Mouse (Mus musculus) left cerebral cortex, adult 9 months (tissue): ENCODE data around the gene Crybg1.

Experiments
- DNase-seq, 2 experiments: peaks; one replicate each; pipeline ENCODE4 v3.0.0; 2022; ENCODE audit warnings: low spot score in 2 of 2

Gene Crybg1

DNA sequence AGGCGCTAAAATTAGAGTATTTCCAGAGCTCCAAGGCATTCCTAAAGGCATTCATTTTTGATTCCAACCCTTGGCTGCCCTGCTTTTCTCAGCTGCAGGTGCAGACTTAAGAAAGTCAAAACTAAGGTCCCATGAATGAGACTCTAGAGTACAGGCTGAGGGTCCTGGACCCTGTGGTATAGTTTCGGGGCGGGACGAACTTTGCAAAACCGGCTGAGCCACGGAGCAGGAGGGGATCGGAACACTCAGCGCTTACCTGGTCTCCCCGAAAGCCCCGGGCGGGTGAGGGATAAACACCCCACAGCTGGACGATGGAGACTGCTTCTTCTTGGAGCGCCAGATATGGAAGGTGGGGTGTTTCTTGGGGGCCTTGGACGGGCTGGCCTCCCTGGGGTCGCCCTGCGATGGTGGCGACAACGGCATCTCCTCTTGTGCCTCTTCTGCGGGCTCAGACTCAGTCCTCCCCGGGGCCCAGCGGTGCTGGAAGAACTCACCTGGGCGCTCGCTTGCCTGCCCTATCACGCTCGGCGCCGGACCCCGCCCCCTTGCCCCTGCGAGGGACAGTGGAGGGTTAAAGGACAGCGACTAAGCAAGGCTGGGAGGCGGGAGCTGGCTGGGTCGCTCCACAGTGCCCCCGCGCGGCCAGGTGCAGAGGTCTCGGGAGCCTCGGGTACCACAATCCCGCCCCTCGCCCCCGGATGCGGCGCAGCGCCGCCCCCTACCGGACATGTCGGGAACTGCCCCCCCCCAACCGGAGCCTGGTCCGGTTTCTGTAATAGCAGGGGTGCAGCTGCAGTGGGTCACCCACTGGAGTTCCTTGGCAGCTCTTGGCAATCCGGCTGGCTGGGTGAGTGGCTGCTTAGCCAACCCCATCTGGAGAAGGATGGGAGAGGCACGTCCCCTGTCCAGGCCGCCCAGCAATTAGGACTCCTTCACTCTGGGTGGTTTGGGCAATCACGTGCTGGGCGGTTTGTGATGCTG lies at the start of gene Crybg1:
Gene Crybg1 (minus strand): TSS at position 517 of the 981 bp plus-strand sequence.
- DNase-seq, result peak in 1 of 2 experiments; percentile 9

DNA sequence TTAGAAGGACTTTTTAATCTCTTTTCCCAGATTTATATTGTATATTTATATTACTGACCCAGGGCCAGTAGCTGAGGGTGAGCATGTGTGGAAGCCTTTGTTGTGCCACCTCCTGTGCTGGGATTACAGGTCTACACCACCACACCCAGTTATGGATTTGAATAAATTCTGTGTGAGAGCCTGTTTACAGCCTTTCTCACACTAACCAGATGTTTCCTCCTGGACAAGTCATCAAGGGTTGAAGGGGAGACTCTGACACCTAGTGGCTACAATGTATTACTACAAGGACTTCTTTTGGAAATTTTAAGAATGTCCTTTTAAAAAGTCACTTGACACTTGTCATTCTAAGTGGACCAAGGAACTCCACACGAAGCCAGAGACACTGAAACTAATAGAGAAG lies 28.7 kb upstream of the Crybg1 start:
- DNase-seq, result no peak

DNA sequence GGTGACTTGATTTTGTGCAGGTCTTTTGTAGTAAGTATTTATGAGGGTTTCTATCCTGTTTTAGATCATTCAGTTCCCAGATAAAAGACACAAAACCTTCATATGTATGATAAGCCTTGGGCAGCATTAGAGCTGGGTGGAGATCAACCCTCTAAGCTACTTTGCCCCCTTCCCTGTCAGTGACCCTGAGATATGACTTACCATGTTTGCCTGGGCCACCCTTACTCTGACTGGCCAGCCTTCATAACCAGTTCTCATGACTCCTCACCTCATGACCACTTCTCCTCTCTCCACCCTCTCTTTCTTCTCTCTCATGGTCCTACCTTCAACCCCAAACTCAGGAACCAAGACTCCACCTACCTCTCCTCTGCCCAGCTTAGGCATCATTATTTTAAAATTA lies 27.9 kb upstream of the Crybg1 start:
- no peak for DNase-seq

DNA sequence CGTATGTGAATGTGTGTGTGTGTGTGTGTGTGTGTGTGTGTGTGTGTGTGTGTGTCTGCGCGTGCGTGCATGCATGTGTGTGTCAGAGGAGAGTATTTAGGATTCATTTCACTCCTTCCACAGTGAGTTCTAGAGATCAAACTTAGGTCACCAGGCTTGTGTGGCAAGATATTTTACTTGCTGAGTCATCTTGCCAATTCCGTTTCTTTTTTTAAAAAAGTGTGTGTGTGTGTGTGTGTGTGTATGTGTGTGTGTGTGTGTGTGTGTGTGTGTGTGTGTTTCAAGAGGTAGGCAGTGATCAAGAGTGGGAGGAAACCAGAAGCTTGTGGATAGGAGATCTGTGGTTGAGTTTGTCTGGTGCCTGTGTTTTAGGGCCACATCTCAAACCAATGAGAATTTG lies 27.5 kb upstream of the Crybg1 start:
- no peak for DNase-seq

DNA sequence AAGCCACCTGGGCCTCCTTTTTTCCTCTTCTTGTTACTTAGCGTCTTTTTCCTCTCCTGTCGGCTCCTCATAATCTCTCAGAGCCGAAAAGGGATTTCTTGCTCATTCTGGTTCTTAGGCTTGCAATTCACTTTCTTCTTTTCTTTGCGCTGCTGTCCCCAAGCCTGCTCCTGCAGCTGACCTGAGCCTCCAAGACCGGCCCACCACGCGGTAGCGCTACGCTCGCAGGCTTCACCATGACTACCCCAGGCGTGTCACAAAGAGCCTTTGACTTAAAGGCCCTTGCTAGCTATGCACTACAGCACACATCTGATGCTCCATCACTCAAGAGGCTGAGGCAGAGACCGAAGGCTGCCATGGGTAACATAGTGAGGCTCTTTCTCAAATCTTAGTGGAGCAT lies 21.5 kb upstream of the Crybg1 start:
- no peak for DNase-seq

DNA sequence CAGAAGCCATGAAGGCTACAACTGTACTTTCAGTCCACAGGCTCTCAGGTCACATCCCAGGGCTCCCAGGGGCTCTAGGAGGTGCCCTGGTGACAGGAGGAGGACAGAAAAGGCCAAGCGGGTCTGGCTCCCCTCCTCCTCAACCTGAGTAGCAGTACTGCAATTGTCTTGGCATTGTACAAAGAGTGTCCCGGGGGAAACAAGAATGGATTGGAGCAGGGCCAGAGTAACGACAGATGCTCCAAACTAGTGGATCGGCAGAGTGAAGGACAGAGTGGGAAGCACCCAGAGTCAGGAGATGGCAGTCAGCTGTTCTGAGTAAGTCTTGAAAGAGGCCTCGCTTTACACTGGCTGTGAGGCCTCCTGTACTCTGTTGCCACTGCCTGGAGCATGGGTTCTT lies 18.4 kb upstream of the Crybg1 start:
- DNase-seq, result no peak

DNA sequence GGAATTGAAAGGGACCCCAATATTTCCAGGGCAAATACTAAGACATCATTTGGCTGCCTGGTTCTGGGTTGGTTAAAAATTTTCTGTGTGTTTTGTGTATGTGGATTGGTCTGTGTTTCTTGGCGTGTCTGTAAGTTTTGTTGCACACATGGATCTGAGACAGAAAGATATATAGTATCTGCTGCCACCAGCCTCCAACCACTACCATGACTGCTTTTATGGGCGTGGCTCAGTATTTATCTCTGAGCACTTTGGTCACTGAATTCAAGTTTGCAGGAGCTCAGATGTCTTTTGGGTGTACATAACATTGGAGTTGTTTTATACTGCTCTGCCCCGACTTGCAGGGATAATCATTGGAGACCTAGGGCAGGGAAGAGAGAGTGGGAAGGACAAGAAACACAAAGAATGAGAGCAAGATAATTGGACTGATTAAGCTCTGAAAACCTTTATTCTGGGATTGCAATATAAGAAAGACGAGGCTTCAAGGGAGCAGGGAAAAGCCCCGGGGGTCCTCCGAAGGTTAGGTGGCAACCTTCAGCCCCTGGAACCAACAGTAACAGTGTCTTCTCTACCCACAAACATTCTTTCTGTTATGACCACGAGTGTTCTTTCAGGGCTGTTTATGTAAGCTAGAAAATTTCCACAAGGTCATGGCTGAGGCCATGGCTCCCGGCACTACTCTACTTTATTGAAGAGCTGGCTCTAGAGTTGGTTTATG lies 15.8 kb upstream of the Crybg1 start:
- no peak for DNase-seq

DNA sequence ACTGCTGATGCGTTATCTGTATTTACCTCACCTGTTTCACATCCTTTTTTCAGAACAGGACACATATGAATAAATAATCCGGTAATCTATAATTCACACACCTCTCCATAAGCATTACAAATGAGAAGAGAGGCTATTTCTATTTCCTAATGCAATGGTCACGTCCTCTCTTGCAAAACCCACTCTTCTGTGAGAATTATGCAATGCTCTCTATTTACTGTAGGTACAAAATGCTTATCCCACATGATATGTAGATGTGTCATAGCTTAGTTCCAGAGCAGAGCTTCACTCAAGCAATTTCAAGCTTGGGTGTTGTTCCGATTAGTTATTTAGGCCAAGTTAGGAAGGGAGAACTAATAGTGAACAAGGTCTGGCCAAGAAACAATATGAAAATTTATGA lies 14.4 kb upstream of the Crybg1 start:
- no peak for DNase-seq

DNA sequence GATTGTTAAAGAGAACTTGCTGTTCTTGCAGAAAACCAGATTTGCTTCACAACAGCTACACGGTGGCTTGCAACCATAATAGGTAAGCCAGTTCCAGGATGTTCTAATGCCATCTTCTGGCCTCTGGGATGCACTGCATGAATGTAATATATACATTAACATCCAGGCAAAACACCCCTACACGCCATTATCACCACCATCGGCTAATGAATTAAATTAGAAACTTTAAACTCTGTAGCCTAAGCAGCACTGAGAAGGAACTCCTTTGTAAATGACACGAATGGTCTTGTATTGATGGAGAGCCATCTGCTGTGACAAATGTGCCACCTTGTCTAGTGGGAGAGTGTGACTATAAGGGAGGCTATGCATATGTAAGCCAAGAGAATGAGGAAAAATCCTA lies 11.5 kb upstream of the Crybg1 start:
- DNase-seq, result peak in 1 of 2 experiments; percentile 47

DNA sequence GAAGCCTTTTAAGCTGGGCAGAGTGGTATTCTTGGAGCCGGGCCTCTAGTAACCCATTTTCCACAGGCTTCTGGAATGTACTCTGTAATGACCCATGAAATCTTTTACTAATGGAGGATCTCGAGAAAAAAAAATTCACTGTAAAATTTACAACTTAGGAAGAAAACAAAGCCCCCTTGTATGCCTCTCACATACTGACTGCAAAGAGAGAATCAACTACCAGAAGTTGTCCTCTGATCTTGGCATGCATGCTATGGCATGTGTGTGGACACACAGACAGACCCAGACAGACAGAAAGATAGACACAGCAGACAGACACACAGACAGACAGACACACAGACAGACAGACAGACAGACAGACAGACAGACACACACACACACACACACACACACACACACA lies 8.8 kb upstream of the Crybg1 start:
- DNase-seq, result no peak

DNA sequence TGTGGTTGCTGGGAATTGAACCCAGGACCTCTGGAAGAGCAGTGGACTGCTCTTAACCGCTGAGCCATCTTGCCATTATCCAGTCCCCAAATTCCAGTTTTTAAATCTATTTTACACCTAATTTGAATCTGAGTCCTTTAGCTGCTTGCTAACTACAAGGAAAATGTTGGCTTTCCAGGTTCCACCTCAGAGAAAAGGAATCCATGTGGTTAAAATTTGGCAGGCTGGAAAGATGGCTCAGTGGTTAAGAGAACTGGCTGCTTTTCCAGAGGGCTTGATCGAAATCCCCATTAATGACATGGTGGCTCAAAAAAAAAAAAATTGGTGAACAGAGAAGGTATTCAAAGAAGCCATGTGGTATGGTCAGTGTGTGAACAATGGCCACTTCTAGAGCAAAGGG lies 1.8 kb upstream of the Crybg1 start:
- no peak for DNase-seq

DNA sequence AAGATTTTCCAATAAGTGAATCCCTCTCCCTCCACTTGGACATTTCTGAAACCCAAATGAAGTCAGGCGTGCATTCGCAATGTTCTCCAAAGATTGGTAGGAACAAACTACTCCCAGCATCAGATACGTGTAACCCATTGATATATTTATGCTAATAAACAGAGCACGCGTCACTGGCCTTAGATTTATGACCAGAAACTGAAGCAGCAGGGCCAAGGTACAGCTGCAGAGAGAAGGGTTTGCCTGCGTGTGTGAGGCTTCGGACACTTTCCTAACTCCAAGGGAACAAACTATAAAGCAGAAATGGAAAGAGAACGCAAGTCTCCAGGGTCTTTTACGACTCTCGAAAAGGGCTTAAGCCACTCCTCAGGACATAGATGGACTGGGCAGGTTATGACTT lies 5.3 kb downstream of the Crybg1 start:
- no peak for DNase-seq

DNA sequence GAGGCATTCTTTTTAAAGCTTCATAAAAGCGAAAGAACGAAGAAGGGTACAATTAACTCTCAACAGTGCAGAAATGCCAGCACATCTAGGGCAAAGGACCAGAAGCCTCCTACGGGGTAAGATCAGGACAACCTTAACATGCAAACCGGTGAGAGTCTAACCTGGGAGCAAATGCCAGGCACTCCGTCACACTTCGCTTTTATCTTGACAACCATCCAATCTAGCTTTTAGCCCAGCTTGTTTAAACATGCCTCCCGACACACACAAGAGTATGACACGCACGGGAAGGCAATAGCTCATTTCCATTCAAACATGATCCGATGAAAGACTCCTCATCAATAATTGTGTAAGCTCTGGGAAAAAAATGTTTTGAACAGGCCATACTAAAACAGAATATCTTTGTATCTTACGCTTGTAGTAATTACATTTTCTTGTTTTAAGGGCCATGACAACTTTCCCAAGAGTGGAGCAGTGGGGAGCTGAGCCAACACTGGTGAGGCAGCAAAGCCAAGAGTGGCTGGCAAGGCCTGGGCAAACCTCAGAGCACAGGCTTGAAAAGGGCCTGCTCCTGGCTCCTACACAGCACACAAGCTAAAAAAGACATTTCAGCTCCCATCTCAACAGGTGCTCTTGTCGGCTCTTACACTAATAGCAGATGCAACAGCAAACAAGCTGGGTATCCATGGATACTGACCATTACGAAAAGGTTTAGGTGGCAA lies 10.4 kb downstream of the Crybg1 start:
- no peak for DNase-seq

DNA sequence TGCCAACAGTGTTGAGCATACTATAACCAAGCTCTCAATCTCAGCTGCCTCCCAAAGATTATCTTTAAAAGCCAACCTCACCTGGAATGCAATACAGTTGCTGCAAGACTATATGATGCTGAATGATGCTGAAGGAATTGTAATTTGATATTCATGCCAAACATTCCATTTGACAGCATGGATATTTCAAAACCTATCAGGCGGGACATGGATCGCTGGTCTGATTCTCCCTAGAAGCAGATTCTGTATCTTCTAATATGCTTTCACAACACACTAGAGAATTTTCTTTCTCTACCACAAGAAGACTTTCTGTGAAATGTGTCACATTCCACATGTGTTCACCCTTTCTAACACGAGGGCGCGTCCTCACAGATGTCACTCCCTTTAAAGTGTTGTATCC lies 22.6 kb downstream of the Crybg1 start:
- DNase-seq, result no peak

DNA sequence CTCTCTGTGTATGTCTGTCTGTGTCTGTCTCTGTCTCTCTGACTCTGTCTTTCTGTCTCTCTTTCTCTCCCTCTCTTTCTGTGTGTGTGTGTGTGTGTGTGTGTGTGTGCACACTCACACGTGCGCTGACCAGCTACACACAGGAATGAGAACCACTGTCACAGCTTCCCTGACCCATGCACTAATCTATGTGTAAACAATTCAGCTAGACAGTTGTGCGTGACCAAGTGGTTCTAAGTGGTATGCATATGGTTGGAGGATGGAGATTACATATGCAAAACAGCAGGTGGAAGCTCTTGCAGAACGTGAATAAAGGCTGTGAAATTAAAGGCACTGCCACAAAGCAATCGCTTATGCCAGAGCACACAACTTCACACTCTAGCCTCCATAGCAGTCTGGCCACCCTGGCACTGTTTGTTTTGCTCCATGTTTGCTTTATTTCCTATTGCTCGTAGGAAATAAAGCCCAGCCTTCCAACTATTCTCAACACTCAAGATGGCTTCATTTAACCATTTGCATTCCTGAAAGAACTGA lies 24.2 kb downstream of the Crybg1 start:
- no peak for DNase-seq

DNA sequence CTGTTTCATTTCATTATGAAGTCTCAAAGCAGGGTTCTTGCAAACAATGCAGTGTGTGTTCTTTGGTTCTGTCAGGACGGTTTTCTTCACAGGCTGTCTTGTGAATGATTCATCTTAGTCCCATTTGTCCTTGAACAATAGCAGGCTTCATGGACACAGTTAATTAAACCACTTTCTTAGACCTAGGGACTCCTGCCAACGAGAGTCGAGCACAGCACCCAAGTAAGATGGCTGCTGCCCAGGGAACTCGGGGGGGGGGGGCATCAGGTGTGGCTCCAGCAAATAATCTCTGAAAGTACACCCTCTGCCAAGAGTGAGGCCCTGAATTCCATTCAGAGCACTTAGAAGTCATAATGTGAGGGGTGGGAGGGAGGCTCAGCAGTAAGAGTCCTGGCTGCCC lies 30.0 kb downstream of the Crybg1 start:
- no peak for DNase-seq

DNA sequence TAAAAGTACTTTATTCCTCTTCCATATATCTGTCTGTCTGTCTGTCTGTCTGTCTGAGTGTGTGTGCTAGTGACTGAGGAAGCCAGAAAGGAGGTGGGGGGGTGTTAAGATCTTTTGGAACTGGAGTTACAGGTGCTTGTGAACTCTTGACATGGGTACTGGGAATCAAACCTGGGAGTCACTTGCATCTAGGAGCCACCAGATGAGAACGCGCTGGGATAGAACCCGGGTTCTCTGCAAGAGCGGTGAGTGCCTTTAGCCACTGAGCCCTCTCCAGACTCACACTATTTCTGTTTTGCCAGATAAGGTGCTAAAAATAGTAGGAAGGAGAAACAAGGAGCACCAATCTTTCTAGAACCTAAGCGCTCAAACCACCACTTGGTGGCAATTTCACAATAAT lies 31.9 kb downstream of the Crybg1 start:
- DNase-seq, result no peak

DNA sequence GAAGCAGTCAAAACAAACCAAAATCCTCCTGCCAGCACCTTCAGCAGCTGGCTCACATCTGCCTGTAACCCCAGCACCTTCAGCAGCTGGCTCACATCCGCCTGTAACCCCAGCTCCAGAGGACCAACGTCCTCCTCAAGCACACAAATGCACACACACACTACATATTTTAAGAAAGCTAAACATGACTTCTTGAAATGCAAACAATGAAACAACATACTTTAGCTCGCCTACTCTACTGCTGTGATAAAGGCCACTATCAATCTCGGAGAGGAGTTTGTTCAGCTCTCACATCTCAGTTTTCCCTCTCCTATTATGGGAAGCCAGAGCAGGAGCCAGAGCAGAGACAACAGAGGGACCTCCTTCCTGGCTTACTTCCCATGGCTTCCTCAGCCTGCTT lies 34.0 kb downstream of the Crybg1 start:
- DNase-seq, result no peak

DNA sequence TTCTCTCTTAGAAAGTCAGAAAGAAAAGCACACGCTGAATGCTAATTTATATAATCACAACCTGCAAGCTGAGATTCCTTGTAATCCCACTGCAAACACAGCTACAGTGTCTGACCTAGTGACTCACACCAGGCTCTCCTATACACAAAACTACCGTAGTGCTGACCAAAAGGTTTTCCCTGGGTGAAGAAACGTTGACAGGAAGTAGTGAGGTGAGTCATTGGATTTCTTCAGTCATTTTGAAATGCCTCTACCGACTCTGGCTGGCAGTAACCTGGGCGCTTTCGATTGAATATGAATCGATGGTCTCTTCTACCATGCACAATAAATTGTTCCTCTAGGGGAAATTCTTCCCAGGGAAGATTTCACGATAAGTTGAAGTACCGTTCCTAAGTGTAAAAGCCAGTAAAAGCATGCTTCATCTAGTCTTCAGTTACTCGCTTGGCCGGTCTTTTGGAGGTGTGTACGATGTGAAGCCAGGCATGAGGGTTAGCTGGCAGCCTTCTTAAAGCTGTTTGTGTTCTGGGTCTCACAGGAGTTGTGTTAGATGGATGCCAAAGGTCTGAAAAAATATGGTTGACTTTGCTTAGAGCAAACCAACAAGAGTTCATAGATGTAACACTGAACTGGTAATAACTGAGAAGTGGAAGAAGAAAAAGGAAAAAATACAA lies 36.5 kb downstream of the Crybg1 start:
- DNase-seq, result no peak

DNA sequence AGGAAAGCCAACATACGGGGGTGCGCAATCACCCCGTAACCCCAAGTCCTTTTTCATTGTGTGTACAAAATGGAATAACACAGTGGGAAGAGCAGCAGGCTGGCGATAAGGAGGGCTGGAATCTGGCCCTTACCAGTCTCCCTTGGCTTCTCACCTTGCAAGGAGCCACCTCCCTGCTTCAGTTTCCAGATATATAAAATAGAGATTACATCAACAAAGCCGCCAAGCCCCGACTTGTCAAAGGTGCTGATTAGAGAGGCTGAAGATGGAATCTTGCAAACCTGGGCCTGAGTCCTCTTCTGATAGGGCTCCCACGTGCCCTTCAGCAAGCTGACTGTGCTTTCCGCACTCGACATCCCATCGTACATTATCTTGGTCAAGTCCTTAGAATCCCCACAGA lies 37.5 kb downstream of the Crybg1 start:
- DNase-seq, result no peak

DNA sequence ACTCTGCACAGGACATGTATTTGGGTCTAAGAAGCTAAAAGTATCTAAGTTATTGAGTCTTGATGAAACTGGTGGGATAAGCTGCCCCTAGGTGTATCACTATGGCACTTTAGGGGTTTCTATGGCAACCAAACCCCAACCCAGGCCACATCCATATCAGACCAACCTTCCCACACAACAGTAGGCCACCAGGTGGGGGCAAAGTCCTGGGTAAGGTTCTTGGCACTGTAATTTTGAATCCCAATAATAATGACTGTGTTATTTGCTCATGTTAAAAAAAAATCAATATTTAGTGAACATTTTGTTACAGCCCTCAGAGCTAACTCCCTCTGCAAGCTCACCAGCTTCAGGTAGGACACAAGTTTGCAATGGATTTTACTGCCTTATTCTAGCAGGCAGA lies 38.2 kb downstream of the Crybg1 start:
- DNase-seq, result no peak

DNA sequence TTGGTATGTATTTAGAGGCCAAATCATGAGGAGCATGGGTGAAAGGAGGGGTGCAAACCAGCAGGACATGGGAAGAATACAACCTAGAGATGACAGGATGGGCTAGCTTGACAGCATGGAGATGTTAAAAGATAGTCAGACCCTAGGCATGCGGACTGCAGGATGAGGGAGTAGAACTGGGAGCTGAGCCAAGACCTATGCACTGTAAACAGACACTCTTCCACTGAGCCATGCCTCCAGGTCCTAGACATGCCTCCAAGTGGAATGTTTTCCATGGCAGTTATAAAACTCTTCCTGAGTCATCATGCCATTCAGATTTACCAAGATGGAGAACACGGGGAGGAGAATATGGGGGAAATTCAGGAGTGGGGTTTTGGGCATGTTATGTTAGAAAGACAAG lies 53.9 kb downstream of the Crybg1 start:
- DNase-seq, result no peak
